Mouse (Mus musculus): Measurements from ENCODE around the gene Itga11. TPM values are rescaled to one million over a fixed set of nuclear protein-coding genes. Genes with fewer than 3 reads are reported as not detected.
A peak's percentile ranks its signal among the peaks of the same experiment; 100 is the strongest.
"Not testable (repeated sequence)": the region's sequence is repeated elsewhere in the genome, so short reads cannot be mapped to it uniquely, and the experiment has no call there.

Itga11 gene
- polyA plus RNA-seq, 1 experiment from 2014 or later = 7.9 TPM

DNA sequence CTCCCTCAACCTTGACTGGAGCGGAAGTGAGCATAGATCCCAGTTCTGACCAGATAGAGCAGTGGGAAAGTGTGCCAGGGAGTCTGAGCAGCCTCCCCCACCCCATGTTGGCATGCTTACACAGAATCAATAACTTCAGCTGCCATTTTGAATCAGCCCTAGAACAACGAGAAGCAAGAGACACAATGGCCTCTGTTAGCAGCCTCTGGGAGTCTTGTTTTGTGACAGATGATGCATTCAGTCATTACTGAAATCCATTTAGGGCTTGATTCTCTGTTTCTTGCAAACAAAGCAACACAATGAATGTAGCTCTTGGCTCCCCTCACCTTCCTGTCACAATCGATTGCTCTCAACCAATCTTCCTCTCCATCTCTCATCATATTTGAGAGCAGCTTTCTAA is 19.6 kb upstream of the Itga11 start:
- H3K9ac ChIP-seq = no peak overlapping the region
- H3K4me2 ChIP-seq (replicated peaks) = no peak overlapping the region
- no peak overlapping the region for H3K27ac ChIP-seq (replicated peaks)
- no peak for ATAC-seq (ENCODE audit: insufficient number of reproducible peaks, low FRiP score, low TSS enrichment, low read depth)
- 81% methylated on average over 3 of the region's 3 CpGs for WGBS
- no peaks in the 10 kb centered on the region for H3K27me3 ChIP-seq
- no peak overlapping the region for H3K4me3 ChIP-seq (replicated peaks)
- H3K9me3 ChIP-seq (replicated peaks) = no peaks in the 10 kb centered on the region
- peaks cover 5% of the 10 kb centered on the region; the same call in 1 of the 2 replicates for H3K4me1 ChIP-seq
- no peaks in the 10 kb centered on the region for H3K36me3 ChIP-seq

DNA sequence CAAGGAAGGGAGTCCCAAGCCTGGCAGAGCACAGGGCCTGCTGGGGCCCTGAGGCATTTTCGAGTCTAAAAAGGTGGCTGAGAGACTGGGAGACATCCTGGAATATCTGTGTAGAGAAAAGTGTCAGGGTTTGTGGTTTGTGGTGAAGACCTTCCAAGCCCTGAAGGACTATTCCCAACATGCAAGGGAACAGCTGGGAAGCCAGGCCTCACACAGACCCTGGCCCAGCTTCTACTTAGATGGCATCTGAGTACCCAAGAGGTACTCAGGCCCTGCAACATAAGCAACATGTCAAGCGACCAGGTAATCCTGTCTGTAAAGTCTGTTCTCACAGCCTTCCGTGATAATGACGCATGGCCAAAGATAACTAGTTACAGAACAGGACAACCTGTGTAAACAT is 18.6 kb upstream of the Itga11 start:
- Histone ChIP-seq H3K36me3 (no peaks in the 10 kb centered on the region), H3K9me3 (replicated peaks) (no peaks in the 10 kb centered on the region), H3K9ac (no peak overlapping the region), H3K4me2 (replicated peaks) (no peak overlapping the region), H3K27ac (replicated peaks) (no peak overlapping the region), H3K4me3 (replicated peaks) (no peak overlapping the region), H3K4me1 (peaks cover 12% of the 10 kb centered on the region), H3K27me3 (no peaks in the 10 kb centered on the region)
- ATAC-seq (ENCODE audit: insufficient number of reproducible peaks, low FRiP score, low TSS enrichment, low read depth) = no peak
- WGBS = 73% methylated on average over 4 of the region's 4 CpGs

DNA sequence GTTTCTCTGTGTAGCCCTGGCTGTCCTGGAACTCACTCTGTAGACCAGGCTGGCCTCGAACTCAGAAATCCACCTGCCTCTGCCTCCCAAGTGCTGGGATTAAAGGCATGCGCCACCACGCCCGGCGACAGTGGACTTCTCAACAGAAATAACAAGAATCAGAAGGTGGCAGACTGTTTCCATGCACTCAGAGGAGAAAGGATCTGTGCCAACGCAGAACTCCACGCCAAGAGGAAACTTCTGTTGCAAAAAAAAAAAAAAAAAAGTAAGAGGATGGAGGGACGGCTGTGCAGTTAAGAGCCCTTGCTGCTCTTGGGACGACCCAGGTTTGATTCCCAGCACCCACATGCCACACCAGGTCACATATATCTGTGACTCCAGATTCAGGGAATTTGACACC is 16.7 kb upstream of the Itga11 start:
- not testable (repeated sequence) for ATAC-seq (ENCODE audit: insufficient number of reproducible peaks, low FRiP score, low TSS enrichment, low read depth); H3K36me3 ChIP-seq; H3K4me3 ChIP-seq (replicated peaks); H3K27me3 ChIP-seq; H3K9ac ChIP-seq; H3K9me3 ChIP-seq (replicated peaks); H3K27ac ChIP-seq (replicated peaks); H3K4me2 ChIP-seq (replicated peaks)
- H3K4me1 ChIP-seq = peaks cover 12% of the 10 kb centered on the region
- 93% methylated on average over 9 of the region's 9 CpGs for WGBS

DNA sequence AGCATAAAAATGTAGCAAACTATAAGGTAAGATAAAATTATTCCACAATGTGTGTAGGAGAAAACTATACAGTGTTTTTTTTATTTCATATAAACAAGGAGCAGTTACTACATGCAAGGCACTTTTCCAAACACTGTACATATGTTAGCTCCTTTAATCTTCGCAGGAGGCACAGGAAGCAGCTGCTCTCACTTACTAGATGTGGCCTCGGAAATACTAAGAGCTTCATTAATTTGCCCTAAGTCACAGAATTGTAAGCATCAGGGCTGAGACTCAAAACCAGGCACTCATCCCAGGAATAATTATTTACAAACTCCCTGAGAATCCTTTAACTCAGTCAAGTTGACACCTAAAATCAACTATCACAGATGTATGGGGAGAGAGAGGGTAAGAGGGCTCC is 14.2 kb upstream of the Itga11 start:
- ATAC-seq (ENCODE audit: insufficient number of reproducible peaks, low FRiP score, low TSS enrichment, low read depth) = no peak

DNA sequence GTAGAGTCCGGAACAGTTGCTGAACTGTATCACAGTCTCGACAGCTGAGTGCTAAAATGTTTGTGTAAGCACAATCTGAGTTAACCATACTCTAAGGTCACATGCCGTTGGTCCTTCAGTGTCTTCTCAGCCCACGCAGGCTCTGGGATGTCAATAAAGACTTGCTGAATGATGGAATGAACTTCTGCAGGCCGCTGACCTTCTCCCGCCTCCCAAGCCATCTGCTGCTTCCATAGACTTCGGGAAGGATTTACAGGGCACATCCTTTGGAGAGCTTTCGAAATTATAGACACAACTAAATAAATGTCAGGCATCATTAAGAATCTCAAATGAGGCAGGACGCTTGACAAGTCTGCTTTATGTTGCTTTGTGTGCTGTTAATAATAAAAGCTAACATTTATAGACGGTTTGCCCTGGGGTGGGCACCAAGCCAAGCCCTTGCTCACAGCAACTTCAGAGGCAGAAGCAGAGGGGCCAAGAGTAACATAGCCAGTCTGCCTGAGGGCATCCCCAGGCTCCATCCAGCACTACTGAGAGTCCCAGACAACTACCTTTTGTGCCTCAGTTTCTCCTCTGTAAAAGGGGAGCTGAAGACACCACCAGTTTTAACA is 13.4 kb upstream of the Itga11 start:
- no peak overlapping the region for H3K4me2 ChIP-seq (replicated peaks)
- no peak overlapping the region for H3K27ac ChIP-seq (replicated peaks)
- H3K27me3 ChIP-seq = no peaks in the 10 kb centered on the region; the same call in 1 of the 2 replicates
- H3K9me3 ChIP-seq (replicated peaks) = no peaks in the 10 kb centered on the region
- H3K9ac ChIP-seq = no peak overlapping the region
- WGBS = 31% methylated on average over 10 of the region's 10 CpGs
- no peak overlapping the region for H3K4me3 ChIP-seq (replicated peaks)
- no peaks in the 10 kb centered on the region for H3K36me3 ChIP-seq
- H3K4me1 ChIP-seq = peaks cover 12% of the 10 kb centered on the region
- ATAC-seq (ENCODE audit: insufficient number of reproducible peaks, low FRiP score, low TSS enrichment, low read depth) = no peak

More for the DNA sequence above, 14.2 kb upstream of the Itga11 start:
- WGBS = 16% methylated on average over 2 of the region's 2 CpGs
- peaks cover 12% of the 10 kb centered on the region for H3K4me1 ChIP-seq
- no peaks in the 10 kb centered on the region; the same call in 1 of the 2 replicates for H3K27me3 ChIP-seq
- H3K4me3 ChIP-seq (replicated peaks) = no peak overlapping the region
- no peak overlapping the region for H3K9ac ChIP-seq
- no peak overlapping the region for H3K4me2 ChIP-seq (replicated peaks)
- H3K27ac ChIP-seq (replicated peaks) = peak overlapping the region; percentile 17; the same call in 1 of the 2 replicates
- H3K9me3 ChIP-seq (replicated peaks) = no peaks in the 10 kb centered on the region
- H3K36me3 ChIP-seq = no peaks in the 10 kb centered on the region

DNA sequence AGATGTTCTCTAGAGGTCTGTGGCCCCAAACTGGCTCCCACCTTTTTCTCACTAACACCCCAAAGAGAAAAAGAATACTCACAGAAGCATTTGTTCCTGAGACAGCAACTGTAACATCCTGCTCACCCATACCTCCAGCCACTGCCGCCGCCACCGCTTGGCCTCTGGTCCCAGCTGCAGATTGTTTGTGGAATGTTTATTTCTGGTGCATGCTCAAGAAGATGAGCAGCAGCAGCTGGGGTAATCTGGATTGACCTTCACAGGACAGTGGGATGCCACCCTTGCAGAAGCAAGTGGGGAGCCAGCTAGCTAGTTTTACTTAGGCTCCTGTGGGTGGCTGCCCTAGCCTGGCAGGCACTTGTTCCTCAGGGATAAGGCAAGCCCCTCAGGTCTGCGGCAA is 11.7 kb upstream of the Itga11 start:
- WGBS = 76% methylated on average over 4 of the region's 4 CpGs
- 0 out of 2 replicates have a peak overlapping the region, but pooled peaks have one; percentile 28 for H3K27ac ChIP-seq (replicated peaks)

DNA sequence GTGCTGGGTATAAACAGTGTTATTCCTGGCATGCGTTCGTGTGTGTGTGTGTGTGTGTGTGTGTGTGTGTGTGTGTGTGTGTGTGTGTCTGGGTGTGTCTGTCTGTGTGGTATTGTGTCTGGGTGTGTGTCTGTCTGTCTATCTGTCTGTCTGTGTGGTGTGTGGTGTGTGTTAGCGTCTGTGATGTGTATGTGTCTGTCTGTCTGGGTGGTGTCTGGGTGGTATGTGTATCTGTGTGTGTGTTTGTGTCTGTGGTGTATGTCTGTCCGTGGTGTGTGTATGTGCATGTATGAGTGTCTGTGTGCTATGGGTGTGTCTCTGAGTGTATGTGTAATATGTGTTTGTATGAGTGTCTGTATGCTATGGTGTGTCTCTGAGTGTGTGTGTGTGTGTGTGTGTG is 9.1 kb upstream of the Itga11 start:
- Histone ChIP-seq H3K4me3 (replicated peaks) (no peak overlapping the region), H3K9ac (no peak overlapping the region), H3K4me2 (replicated peaks) (no peak overlapping the region), H3K27ac (replicated peaks) (no peak overlapping the region), H3K27me3 (no peaks in the 10 kb centered on the region; the same call in 1 of the 2 replicates), H3K36me3 (no peaks in the 10 kb centered on the region), H3K4me1 (peaks cover 10% of the 10 kb centered on the region), H3K9me3 (replicated peaks) (no peaks in the 10 kb centered on the region)
- 67% methylated on average over 4 of the region's 4 CpGs for WGBS
- peak; percentile 56; the same call in 1 of the 2 replicates for ATAC-seq (ENCODE audit: insufficient number of reproducible peaks, low FRiP score, low TSS enrichment, low read depth)

More for the DNA sequence above, 11.7 kb upstream of the Itga11 start:
- Histone ChIP-seq H3K27me3 (no peaks in the 10 kb centered on the region; the same call in 1 of the 2 replicates), H3K9me3 (replicated peaks) (no peaks in the 10 kb centered on the region), H3K4me1 (peaks cover 12% of the 10 kb centered on the region), H3K4me3 (replicated peaks) (no peak overlapping the region), H3K9ac (no peak overlapping the region), H3K4me2 (replicated peaks) (no peak overlapping the region), H3K36me3 (no peaks in the 10 kb centered on the region)
- no peak for ATAC-seq (ENCODE audit: insufficient number of reproducible peaks, low FRiP score, low TSS enrichment, low read depth)

DNA sequence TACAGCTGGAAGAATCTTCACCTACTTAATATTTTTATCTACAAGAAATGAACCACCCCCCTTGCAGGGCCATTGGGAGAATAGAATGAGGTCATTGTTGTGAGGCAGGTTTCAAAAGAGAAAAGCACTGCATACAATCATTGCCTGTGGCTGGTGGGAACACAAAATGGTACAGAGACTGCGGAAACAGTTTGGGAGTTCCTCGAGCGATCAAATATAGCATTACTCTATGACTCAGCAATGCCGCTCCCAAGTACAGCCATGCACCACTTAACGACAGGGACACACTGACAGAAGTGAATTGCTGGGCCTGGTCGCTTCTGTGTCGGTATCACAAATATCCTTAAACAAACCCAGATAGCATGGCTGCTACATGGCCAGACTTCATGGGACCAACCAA is 4.4 kb upstream of the Itga11 start:
- 76% methylated on average over 7 of the region's 7 CpGs for WGBS
- Histone ChIP-seq H3K4me2 (replicated peaks) (no peak overlapping the region), H3K36me3 (no peaks in the 10 kb centered on the region), H3K27me3 (peaks cover 18% of the 10 kb centered on the region), H3K4me3 (replicated peaks) (no peak overlapping the region), H3K4me1 (peaks cover 11% of the 10 kb centered on the region), H3K9ac (no peak overlapping the region), H3K27ac (replicated peaks) (no peak overlapping the region), H3K9me3 (replicated peaks) (no peaks in the 10 kb centered on the region)
- no peak for ATAC-seq (ENCODE audit: insufficient number of reproducible peaks, low FRiP score, low TSS enrichment, low read depth)

DNA sequence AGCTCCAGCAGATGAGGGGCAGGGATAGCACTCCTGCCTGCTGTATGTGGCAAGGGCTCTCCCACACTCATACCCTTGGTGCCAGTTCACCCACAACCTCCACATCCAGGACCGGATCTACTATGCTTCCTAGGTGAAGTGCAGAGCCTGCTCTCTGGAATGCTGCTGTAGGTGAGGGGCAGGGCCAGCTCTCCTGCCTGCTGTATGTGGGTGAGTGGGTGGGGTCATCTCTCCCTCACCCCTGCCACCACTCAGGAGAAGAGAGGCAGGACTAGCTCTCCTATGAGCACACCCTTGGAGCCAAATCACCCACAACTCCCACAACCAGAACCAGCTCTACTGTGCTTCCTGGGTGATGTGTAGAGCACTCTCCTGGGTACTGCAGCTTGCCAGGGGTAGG is 2.5 kb upstream of the Itga11 start:
- H3K9me3 ChIP-seq (replicated peaks) = no peaks in the 10 kb centered on the region
- no peak for ATAC-seq (ENCODE audit: insufficient number of reproducible peaks, low FRiP score, low TSS enrichment, low read depth)
- WGBS = 85% methylated on average over 1 of the region's 1 CpGs

DNA sequence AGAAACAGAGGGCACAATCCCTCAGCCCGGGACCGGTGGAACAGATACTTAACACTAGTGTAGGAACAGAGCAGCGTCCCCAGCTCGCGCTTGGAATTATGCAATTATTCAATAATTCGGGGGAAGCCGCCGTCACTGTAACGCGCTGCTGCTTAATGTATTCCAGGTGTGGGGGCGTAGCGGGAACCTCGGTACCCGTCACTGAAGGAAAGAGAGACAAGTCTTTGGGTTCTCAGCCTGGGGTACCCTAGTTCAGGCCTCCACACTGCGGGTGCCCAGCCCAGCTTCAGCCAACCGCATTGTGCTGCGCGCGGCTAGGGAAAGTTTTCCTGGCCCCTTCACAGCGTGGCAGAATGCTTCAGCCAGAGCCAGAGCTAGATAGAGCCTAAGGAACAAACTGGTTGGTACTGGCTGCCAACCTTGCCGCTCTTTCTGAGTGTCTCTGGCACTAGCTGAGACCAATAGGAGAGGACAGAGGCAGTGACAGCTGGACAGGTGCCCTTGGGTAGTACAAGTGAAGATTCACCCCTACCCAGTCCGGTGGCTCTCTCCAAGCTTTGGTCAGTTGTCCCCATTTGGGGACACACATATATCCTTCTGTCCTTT is 1.0 kb downstream of the Itga11 start:
- Histone ChIP-seq H3K36me3 (no peaks in the 10 kb centered on the region), H3K9ac (peak overlapping the region; percentile 47; the same call in 1 of the 2 replicates), H3K4me1 (peaks cover 20% of the 10 kb centered on the region), H3K4me3 (replicated peaks) (peak overlapping the region; percentile 50), H3K27ac (replicated peaks) (peak overlapping the region; percentile 48; the same call in 1 of the 2 replicates), H3K4me2 (replicated peaks) (peak overlapping the region; percentile 86), H3K9me3 (replicated peaks) (no peaks in the 10 kb centered on the region), H3K27me3 (peaks cover 33% of the 10 kb centered on the region)
- ATAC-seq (ENCODE audit: insufficient number of reproducible peaks, low FRiP score, low TSS enrichment, low read depth) = peak; percentile 35; the same call in 1 of the 2 replicates
- 6% methylated on average over 22 of the region's 22 CpGs for WGBS

More for the DNA sequence above, 2.5 kb upstream of the Itga11 start:
- no peak overlapping the region for H3K4me3 ChIP-seq (replicated peaks)
- no peaks in the 10 kb centered on the region for H3K36me3 ChIP-seq
- peaks cover 20% of the 10 kb centered on the region for H3K4me1 ChIP-seq
- no peak overlapping the region for H3K4me2 ChIP-seq (replicated peaks)
- no peak overlapping the region for H3K27ac ChIP-seq (replicated peaks)
- H3K9ac ChIP-seq = no peak overlapping the region
- H3K27me3 ChIP-seq = peaks cover 33% of the 10 kb centered on the region

DNA sequence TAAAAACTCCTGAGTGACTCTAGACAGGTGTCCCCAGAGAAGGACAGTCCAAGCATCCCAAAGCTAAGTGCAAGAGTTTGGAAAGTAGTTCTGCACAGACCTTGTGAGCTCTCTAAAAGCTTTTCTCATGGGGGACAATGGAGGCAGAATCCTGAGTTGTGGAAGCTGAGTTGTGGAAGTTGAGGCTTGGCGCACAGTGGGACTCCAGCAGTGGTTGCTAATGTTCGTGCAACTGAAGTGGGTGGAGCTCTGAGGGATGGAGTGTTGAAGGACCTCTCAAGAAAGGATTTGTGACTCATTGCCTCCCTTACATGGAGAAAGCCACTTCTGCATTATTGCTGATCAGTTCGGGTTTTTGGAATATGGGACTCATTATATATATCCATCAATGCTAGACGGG is 1.8 kb downstream of the Itga11 start:
- H3K27ac ChIP-seq (replicated peaks) = no peak overlapping the region
- H3K36me3 ChIP-seq = no peaks in the 10 kb centered on the region
- no peak for ATAC-seq (ENCODE audit: insufficient number of reproducible peaks, low FRiP score, low TSS enrichment, low read depth)
- H3K9ac ChIP-seq = no peak overlapping the region
- H3K4me3 ChIP-seq (replicated peaks) = peak overlapping the region; percentile 50
- H3K4me1 ChIP-seq = peaks cover 20% of the 10 kb centered on the region
- peaks cover 33% of the 10 kb centered on the region for H3K27me3 ChIP-seq
- peak overlapping the region; percentile 86 for H3K4me2 ChIP-seq (replicated peaks)
- no peaks in the 10 kb centered on the region for H3K9me3 ChIP-seq (replicated peaks)
- 54% methylated on average over 4 of the region's 4 CpGs for WGBS
